Mouse (Mus musculus): ENCODE results near the gene Aoc2.

DNA sequence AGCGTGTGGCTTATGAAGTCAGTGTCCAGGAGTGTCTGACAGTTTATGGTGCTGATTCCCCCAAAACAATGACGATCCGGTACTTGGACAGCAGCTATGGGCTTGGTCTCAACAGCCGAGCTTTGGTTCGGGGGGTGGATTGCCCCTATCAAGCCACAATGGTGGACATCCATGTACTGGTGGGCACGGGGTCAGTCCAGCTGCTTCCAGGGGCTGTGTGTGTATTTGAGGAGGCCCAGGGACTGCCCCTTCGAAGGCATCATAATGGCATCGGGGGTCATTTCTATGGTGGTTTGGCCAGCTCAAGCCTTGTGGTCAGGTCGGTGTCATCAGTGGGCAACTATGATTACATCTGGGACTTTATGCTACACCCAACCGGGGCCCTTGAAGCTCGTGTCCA, 1.3 kb downstream of the Aoc2 start:
- TF ChIP-seq POLR2A (IDR thresholded peaks at IDR 0.05; ENCODE audit: low read depth, low read length), result no peak
- no peak for TF ChIP-seq TBP (conservative IDR thresholded peaks at IDR 0.05; ENCODE audit: low read depth, low read length)
- no peak for TF ChIP-seq E2F4 (IDR thresholded peaks at IDR 0.05; ENCODE audit: insufficient replicate concordance, low read depth, low read length)
- TF ChIP-seq NELFE (IDR thresholded peaks at IDR 0.05; ENCODE audit: low read depth, low read length), result no peak
- no peak for TF ChIP-seq CTCF (conservative IDR thresholded peaks at IDR 0.05 in 1 of 2, IDR thresholded peaks at IDR 0.05 in 1 of 2; ENCODE audit: low read depth in 2 of 2, low read length in 2 of 2)
- no peak for TF ChIP-seq PAX5 (IDR thresholded peaks at IDR 0.05; ENCODE audit: low read length)
